Mouse (Mus musculus) adrenal gland, postnatal 10 days (tissue): ENCODE results near the gene Olfr877. TPM values are rescaled to one million over a fixed set of nuclear protein-coding genes. Genes with fewer than 3 reads are reported as not detected.
A peak's percentile ranks its signal among the peaks of the same experiment; 100 is the strongest.

Experiments
- DNase-seq: peaks from one replicate; pipeline ENCODE4 v3.0.0; 2021; ENCODE audit warnings: mixed read lengths
- long read RNA-seq, 2 experiments: library from polyadenylated mRNA; stranded (forward); transcript quantifications; one replicate each; pipeline ENCODE4 v2.0.0; 2021
- total RNA-seq, 2 experiments: library from RNA; stranded (reverse); gene quantifications; 2 replicates each; pipeline ENCODE4 v1.2.3; 2021

Gene Olfr877
- not detected for total RNA-seq
- long read RNA-seq, experiment 1: 0 reads
- long read RNA-seq, experiment 2: 0 reads

- DNase-seq: no peak
These were observed at the start of gene Olfr877 for GRCm38 (mm10) chr9:37853969-37854368. Olfr877 (plus strand) TSS chr9:37854269.

GRCm38 (mm10) chr9:37807235-37807634 lies 46.8 kb upstream of the Olfr877 start:
- no peak for DNase-seq

- peak; percentile 33 for DNase-seq
These were observed 45.6 kb upstream of the Olfr877 start for GRCm38 (mm10) chr9:37808456-37808855.

GRCm38 (mm10) chr9:37808976-37809375 lies 45.1 kb upstream of the Olfr877 start:
- DNase-seq: peak; percentile 82

GRCm38 (mm10) chr9:37814696-37815095 lies 39.4 kb upstream of the Olfr877 start:
- DNase-seq: no peak

- no peak for DNase-seq
These were observed 24.2 kb upstream of the Olfr877 start for GRCm38 (mm10) chr9:37829881-37830280.

- DNase-seq: no peak
These were observed 20.7 kb upstream of the Olfr877 start for GRCm38 (mm10) chr9:37833341-37833740.

GRCm38 (mm10) chr9:37849267-37849666 lies 4.8 kb upstream of the Olfr877 start:
- DNase-seq: no peak

GRCm38 (mm10) chr9:37863325-37863724 lies 9.3 kb downstream of the Olfr877 start:
- no peak for DNase-seq

- DNase-seq: peak; percentile 50
These were observed 16.2 kb downstream of the Olfr877 start for GRCm38 (mm10) chr9:37870246-37870645.

- no peak for DNase-seq
These were observed 17.0 kb downstream of the Olfr877 start for GRCm38 (mm10) chr9:37871097-37871496.

GRCm38 (mm10) chr9:37871536-37871935 lies 17.5 kb downstream of the Olfr877 start:
- no peak for DNase-seq

- no peak for DNase-seq
These were observed 36.9 kb downstream of the Olfr877 start for GRCm38 (mm10) chr9:37890960-37891359.

- peak; percentile 29 for DNase-seq
These were observed 42.6 kb downstream of the Olfr877 start, which contains the start of gene Olfr145 for GRCm38 (mm10) chr9:37896661-37897060. Olfr145 (plus strand) TSS chr9:37896724.

GRCm38 (mm10) chr9:37905555-37905954 lies 51.5 kb downstream of the Olfr877 start:
- DNase-seq: no peak

Other genes with a start within 250 kb of the Olfr877 start
- 1 to 10 TPM; 3.5 to 3.7 TPM for gene Spa17, start 240.5 kb upstream of the Olfr877 start, total RNA-seq
- gene Tbrg1, start 197.0 kb upstream of the Olfr877 start, total RNA-seq: 10 to 100 TPM; 81.4 to 88.9 TPM
- gene Panx3, start 185.0 kb upstream of the Olfr877 start, total RNA-seq: under 1 TPM in 1 of 2 experiments, not detected in 1; 0.99 TPM
- not detected for gene Olfr160, start 138.0 kb upstream of the Olfr877 start, total RNA-seq
- not detected for gene Olfr874, start 109.2 kb upstream of the Olfr877 start, total RNA-seq
- gene Olfr875, start 82.4 kb upstream of the Olfr877 start, total RNA-seq: not detected
- gene Olfr876, start 51.2 kb upstream of the Olfr877 start, total RNA-seq: not detected
- gene Olfr145, start 42.5 kb downstream of the Olfr877 start, total RNA-seq: not detected
- gene Olfr878, start 63.6 kb downstream of the Olfr877 start, total RNA-seq: not detected
- gene Olfr881, start 137.6 kb downstream of the Olfr877 start, total RNA-seq: not detected
- gene Olfr883, start 171.5 kb downstream of the Olfr877 start, total RNA-seq: not detected
- not detected for gene Olfr884, start 192.3 kb downstream of the Olfr877 start, total RNA-seq
- not detected for gene Olfr885, start 207.1 kb downstream of the Olfr877 start, total RNA-seq
- not detected for gene Olfr887, start 229.8 kb downstream of the Olfr877 start, total RNA-seq